Mouse (Mus musculus) CH12.LX (cell line): ENCODE data around the gene Il20rb. TPM values are rescaled to one million over a fixed set of nuclear protein-coding genes. Genes with fewer than 3 reads are reported as not detected.

Experiments used
- DNase-seq: peaks from one replicate; pipeline ENCODE4 v3.0.0-alpha.2; 2013; ENCODE audit errors: extremely low read depth
- H3K27ac ChIP-seq: 2 replicates; pipeline ENCODE4 v1.5.1; 2012; ENCODE audit warnings: low read depth, mild to moderate bottlenecking, control low read depth, moderate library complexity; ENCODE audit not compliant: insufficient read depth
- H3K27me3 ChIP-seq: replicated peaks from 2 replicates; pipeline ENCODE3; 2012; ENCODE audit warnings: inconsistent platforms
- H3K36me3 ChIP-seq, 2 experiments: replicated peaks in 1 of 2; 2 replicates each; pipeline versions ENCODE3 to v1.6.1; 2012; ENCODE audit warnings: inconsistent platforms in 1 of 2, low read length in 1 of 2, mild to moderate bottlenecking in 1 of 2, mixed read lengths in 1 of 2, moderate library complexity in 1 of 2; ENCODE audit not compliant: control insufficient read depth in 1 of 2, insufficient read depth in 1 of 2
- H3K4me1 ChIP-seq, 2 experiments: 2 replicates each; pipeline ENCODE4 v1.6.1; 2012; ENCODE audit warnings: inconsistent platforms in 1 of 2, moderate library complexity in 1 of 2; ENCODE audit not compliant: insufficient read depth in 2 of 2, control insufficient read depth in 1 of 2
- H3K4me2 ChIP-seq: 2 replicates; pipeline ENCODE4 v1.6.1; 2012; ENCODE audit warnings: low read depth, mild to moderate bottlenecking, control low read depth; ENCODE audit not compliant: poor library complexity, insufficient read depth, severe bottlenecking
- H3K4me3 ChIP-seq, 3 experiments: fragments of 150-350 bp in 1 of 3; sonication (generic) in 1 of 3; replicated peaks in 1 of 3; 2 replicates each; pipeline versions ENCODE3 to v1.5.1; 2011 to 2012; ENCODE audit warnings: low read depth in 2 of 3, low read length in 2 of 3, mild to moderate bottlenecking in 2 of 3, moderate library complexity in 2 of 3, control low read depth in 1 of 3, improper control_type of control experiment in 1 of 3, inconsistent platforms in 1 of 3, mixed read lengths in 1 of 3; ENCODE audit not compliant: poor library complexity in 1 of 3
- H3K79me2 ChIP-seq: replicated peaks from 2 replicates; pipeline ENCODE4 v1.6.1; 2012; ENCODE audit warnings: mild to moderate bottlenecking, moderate library complexity; ENCODE audit not compliant: control insufficient read depth, poor library complexity, insufficient read depth, severe bottlenecking; ENCODE audit errors: extremely low read depth
- H3K9ac ChIP-seq: 2 replicates; pipeline ENCODE4 v1.6.1; 2012; ENCODE audit warnings: low read depth, mild to moderate bottlenecking, control low read depth, moderate library complexity; ENCODE audit not compliant: insufficient read depth
- H3K9me3 ChIP-seq: replicated peaks from 2 replicates; pipeline ENCODE3; 2012; ENCODE audit warnings: low read length, inconsistent platforms, mixed read lengths
- BHLHE40 ChIP-seq: IDR thresholded peaks from 2 replicates; pipeline ENCODE4 v1.6.1; 2011; ENCODE audit warnings: mild to moderate bottlenecking, low read depth, low read length, improper control_type of control experiment
- E2F4 ChIP-seq: IDR thresholded peaks from 2 replicates; pipeline ENCODE4 v1.6.1; 2011; ENCODE audit warnings: low read depth, low read length, improper control_type of control experiment; ENCODE audit not compliant: insufficient replicate concordance
- ELF1 ChIP-seq: IDR thresholded peaks from 2 replicates; pipeline ENCODE4 v1.6.1; 2014; ENCODE audit warnings: low read depth, mild to moderate bottlenecking, inconsistent platforms, low read length, improper control_type of control experiment
- ETS1 ChIP-seq: conservative IDR thresholded peaks from 2 replicates; pipeline ENCODE4 v1.6.1; 2012; ENCODE audit warnings: low read depth, mild to moderate bottlenecking, inconsistent platforms, low read length, improper control_type of control experiment, moderate library complexity
- GABPA ChIP-seq: IDR thresholded peaks from 2 replicates; pipeline ENCODE4 v1.6.1; 2012; ENCODE audit warnings: low read depth, low read length, improper control_type of control experiment, inconsistent platforms; ENCODE audit not compliant: insufficient replicate concordance
- HCFC1 ChIP-seq: IDR thresholded peaks from 2 replicates; pipeline ENCODE4 v1.6.1; 2012; ENCODE audit warnings: low read depth, mild to moderate bottlenecking, inconsistent platforms, low read length, improper control_type of control experiment
- IRF4 ChIP-seq: IDR thresholded peaks from 2 replicates; pipeline ENCODE4 v1.6.1; 2014; ENCODE audit warnings: low read depth, mild to moderate bottlenecking, inconsistent platforms, low read length, improper control_type of control experiment
- JUN ChIP-seq: IDR thresholded peaks from 2 replicates; pipeline ENCODE4 v1.6.1; 2011; ENCODE audit warnings: low read depth, mild to moderate bottlenecking, low read length, improper control_type of control experiment, moderate library complexity; ENCODE audit not compliant: insufficient read depth
- MAZ ChIP-seq: IDR thresholded peaks from 2 replicates; pipeline ENCODE4 v1.6.1; 2012; ENCODE audit warnings: low read depth, mild to moderate bottlenecking, inconsistent platforms, low read length, improper control_type of control experiment, moderate library complexity
- MEF2A ChIP-seq: IDR thresholded peaks from 2 replicates; pipeline ENCODE4 v1.6.1; 2014; ENCODE audit warnings: low read depth, mild to moderate bottlenecking, inconsistent platforms, low read length, improper control_type of control experiment, borderline replicate concordance
- MXI1 ChIP-seq: IDR thresholded peaks from 2 replicates; pipeline ENCODE4 v1.6.1; 2011; ENCODE audit warnings: mild to moderate bottlenecking, low read depth, low read length, improper control_type of control experiment
- NRF1 ChIP-seq: IDR thresholded peaks from 2 replicates; pipeline ENCODE4 v1.6.1; 2014; ENCODE audit warnings: low read depth, mild to moderate bottlenecking, inconsistent platforms, low read length, improper control_type of control experiment, moderate library complexity
- PAX5 ChIP-seq: IDR thresholded peaks from 2 replicates; pipeline ENCODE4 v1.6.1; 2012; ENCODE audit warnings: low read length, inconsistent platforms, mixed read lengths
- POLR2A ChIP-seq: IDR thresholded peaks from 2 replicates; pipeline ENCODE4 v1.6.1; 2011; ENCODE audit warnings: low read depth, mild to moderate bottlenecking, improper control_type of control experiment, low read length
- POLR2AphosphoS2 ChIP-seq: IDR thresholded peaks from 2 replicates; pipeline ENCODE4 v1.6.1; 2011; ENCODE audit warnings: low read depth, low read length, improper control_type of control experiment
- RAD21 ChIP-seq: IDR thresholded peaks from 2 replicates; pipeline ENCODE4 v1.6.1; 2011; ENCODE audit warnings: low read depth, mild to moderate bottlenecking, low read length, improper control_type of control experiment, moderate library complexity
- RCOR1 ChIP-seq: conservative IDR thresholded peaks from 2 replicates; pipeline ENCODE4 v1.6.1; 2012; ENCODE audit warnings: low read depth, mild to moderate bottlenecking, inconsistent platforms, low read length, improper control_type of control experiment
- SIN3A ChIP-seq: IDR thresholded peaks from 2 replicates; pipeline ENCODE4 v1.6.1; 2012; ENCODE audit warnings: low read length, improper control_type of control experiment, inconsistent platforms
- SMC3 ChIP-seq: IDR thresholded peaks from 2 replicates; pipeline ENCODE4 v1.6.1; 2011; ENCODE audit warnings: low read depth, low read length, improper control_type of control experiment
- TCF12 ChIP-seq: IDR thresholded peaks from 2 replicates; pipeline ENCODE4 v1.6.1; 2014; ENCODE audit warnings: low read depth, mild to moderate bottlenecking, inconsistent platforms, low read length, improper control_type of control experiment
- UBTF ChIP-seq: IDR thresholded peaks from 2 replicates; pipeline ENCODE4 v1.6.1; 2012; ENCODE audit warnings: low read depth, mild to moderate bottlenecking, inconsistent platforms, low read length, improper control_type of control experiment, moderate library complexity
- USF1 ChIP-seq: IDR thresholded peaks from 2 replicates; pipeline ENCODE4 v1.6.1; 2014; ENCODE audit warnings: low read depth, mild to moderate bottlenecking, inconsistent platforms, low read length, improper control_type of control experiment
- ZKSCAN1 ChIP-seq: IDR thresholded peaks from 2 replicates; pipeline ENCODE4 v1.6.1; 2012; ENCODE audit warnings: low read depth, inconsistent platforms, low read length, improper control_type of control experiment, borderline replicate concordance
- ZMIZ1 ChIP-seq: IDR thresholded peaks from 2 replicates; pipeline ENCODE4 v1.6.1; 2012; ENCODE audit warnings: low read depth, mild to moderate bottlenecking, inconsistent platforms, low read length, improper control_type of control experiment
- dilution Hi-C: fragments of 300-500 bp; cut with MboI; formaldehyde crosslinking; loops from 2 replicates; pipeline ENCODE4 v1.14.3; 2020; ENCODE audit warnings: low sequenced_read_pairs; ENCODE audit not compliant: extremely low pct_unique_long_range_greater_than_20kb, extremely low pct_ligation_motif_present
- in situ Hi-C: fragments of 300-500 bp; cut with MboI; formaldehyde crosslinking; loops from 3 replicates; pipeline ENCODE4 v1.14.3; 2019; ENCODE audit warnings: low sequenced_read_pairs, low pct_ligation_motif_present, low pct_unique_long_range_greater_than_20kb, mixed read lengths
- polyA plus RNA-seq: library from polyadenylated mRNA; unstranded; fragments of >175 nt; gene quantifications from 2 replicates; pipeline ENCODE4 v1.2.1, GENCODE M21; 2012; ENCODE audit warnings: low read depth; ENCODE audit not compliant: insufficient read length
- total RNA-seq, 2 experiments: library from RNA; depleted of rRNA; stranded (reverse); fragments of 300-350 nt in 1 of 2; fragments of >200 nt in 1 of 2; gene quantifications; 2 replicates each; pipeline ENCODE4 v1.2.3; 2012 to 2014

Il20rb gene
- total and polyA plus RNA-seq, 3 experiments = 0.42 to 3.1 (median 1.2) TPM

GRCm38 (mm10) chr9:100534686-100535085 is 48.1 kb upstream of the Il20rb start:
- DNase-seq = no peak
- Histone ChIP-seq H3K4me3 (no peak overlapping the region), H3K79me2 (peaks cover 43% of the 10 kb centered on the region)

GRCm38 (mm10) chr9:100532847-100533505 is 46.4 kb upstream of the Il20rb start:
- dilution Hi-C loops (no loop called here), in situ Hi-C loops (no loop called here)
- no peak overlapping the region for H3K27ac ChIP-seq
- TF ChIP-seq RAD21 (no peak), JUN (no peak), SIN3A (no peak), MXI1 (no peak), POLR2AphosphoS2 (no peak), GABPA (no peak), BHLHE40 (no peak), POLR2A (no peak), UBTF (no peak), ELF1 (no peak), MAZ (no peak), ZKSCAN1 (no peak), RCOR1 (no peak), HCFC1 (no peak), TCF12 (no peak), SMC3 (no peak), MEF2A (no peak)
- H3K27me3 ChIP-seq = no peaks in the 10 kb centered on the region
- H3K4me1 ChIP-seq = peaks cover 0 to 24% of the 10 kb centered on the region in 2 experiments; a peak in 2 of 4 replicates
- peaks cover 0 to 10% of the 10 kb centered on the region in 2 experiments for H3K36me3 ChIP-seq
- no peak overlapping the region for H3K9ac ChIP-seq
- H3K4me3 ChIP-seq = no peak overlapping the region
- H3K9me3 ChIP-seq = peaks cover 10% of the 10 kb centered on the region
- no peak for DNase-seq
- H3K79me2 ChIP-seq = peaks cover 36% of the 10 kb centered on the region
- no peak overlapping the region for H3K4me2 ChIP-seq

More at GRCm38 (mm10) chr9:100534686-100535085, 48.1 kb upstream of the Il20rb start:
- dilution Hi-C loops = no loop called here
- H3K27me3 ChIP-seq = no peaks in the 10 kb centered on the region
- H3K4me2 ChIP-seq = no peak overlapping the region
- peaks cover 0 to 20% of the 10 kb centered on the region in 2 experiments; a peak in 2 of 4 replicates for H3K4me1 ChIP-seq
- peaks cover 0 to 10% of the 10 kb centered on the region in 2 experiments for H3K36me3 ChIP-seq
- in situ Hi-C loops = no loop called here
- peaks cover 4% of the 10 kb centered on the region for H3K9me3 ChIP-seq
- TF ChIP-seq NRF1 = no peak
- TF ChIP-seq IRF4 = no peak
- no peak for TF ChIP-seq SIN3A
- no peak for TF ChIP-seq E2F4
- no peak for TF ChIP-seq MXI1
- TF ChIP-seq ZMIZ1 = no peak
- no peak for TF ChIP-seq PAX5
- TF ChIP-seq ZKSCAN1 = no peak
- TF ChIP-seq ELF1 = no peak
- no peak for TF ChIP-seq USF1
- TF ChIP-seq ETS1 = no peak
- no peak for TF ChIP-seq UBTF
- no peak for TF ChIP-seq SMC3
- H3K9ac ChIP-seq = no peak overlapping the region
- no peak overlapping the region for H3K27ac ChIP-seq
